Mouse (Mus musculus) ES-E14 (cell line): ENCODE results near the gene Ltb4r2. TPM values are rescaled to one million over a fixed set of nuclear protein-coding genes. Genes with fewer than 3 reads are reported as not detected.

Experiments
- DNase-seq: peaks from one replicate; pipeline ENCODE4 v3.0.0-alpha.2; 2013; ENCODE audit warnings: low read depth, low spot score
- H3K27ac ChIP-seq: 2 replicates; pipeline ENCODE4 v1.5.1; 2012; ENCODE audit warnings: low read depth, mild to moderate bottlenecking, low read length, moderate library complexity, mixed read lengths; ENCODE audit not compliant: poor library complexity, insufficient read depth, severe bottlenecking
- H3K36me3 ChIP-seq: 2 replicates; pipeline ENCODE4 v1.6.1; 2012; ENCODE audit warnings: mild to moderate bottlenecking, low read length, moderate library complexity, mixed read lengths; ENCODE audit not compliant: control insufficient read depth, poor library complexity, insufficient read depth, severe bottlenecking
- H3K4me1 ChIP-seq, 2 experiments: fragments of 150-350 bp in 1 of 2; sonication (generic) in 1 of 2; 2 replicates each; pipeline ENCODE4 v1.6.1; 2012; ENCODE audit warnings: low read length in 2 of 2, mild to moderate bottlenecking in 1 of 2, mixed read lengths in 1 of 2; ENCODE audit not compliant: control insufficient read depth in 2 of 2, insufficient read depth in 2 of 2, poor library complexity in 1 of 2
- H3K4me3 ChIP-seq, 2 experiments: fragments of 150-350 bp in 1 of 2; sonication (generic) in 1 of 2; 2 replicates each; pipeline ENCODE4 v1.5.1; 2012; ENCODE audit warnings: low read length in 2 of 2, low read depth in 1 of 2, mild to moderate bottlenecking in 1 of 2, mixed read lengths in 1 of 2; ENCODE audit not compliant: insufficient read depth in 1 of 2, poor library complexity in 1 of 2, severe bottlenecking in 1 of 2
- H3K9ac ChIP-seq: 2 replicates; pipeline ENCODE4 v1.6.1; 2012; ENCODE audit warnings: low read depth, mild to moderate bottlenecking, low read length, mixed read lengths; ENCODE audit not compliant: poor library complexity, insufficient read depth, severe bottlenecking
- H3K9me3 ChIP-seq: fragments of 150-350 bp; sonication (generic); 2 replicates; pipeline ENCODE4 v1.6.1; 2012; ENCODE audit warnings: low read depth, mild to moderate bottlenecking, low read length; ENCODE audit not compliant: control insufficient read depth, insufficient read depth
- CHD2 ChIP-seq: IDR thresholded peaks from 2 replicates; pipeline ENCODE4 v1.6.1; 2014; ENCODE audit warnings: mild to moderate bottlenecking, low read depth, low read length, inconsistent platforms
- HCFC1 ChIP-seq: IDR thresholded peaks from 2 replicates; pipeline ENCODE4 v1.6.1; 2012; ENCODE audit warnings: low read length, inconsistent platforms, borderline replicate concordance; ENCODE audit not compliant: insufficient read depth
- MAFK ChIP-seq: IDR thresholded peaks from 2 replicates; pipeline ENCODE4 v1.6.1; 2014; ENCODE audit warnings: mild to moderate bottlenecking, low read depth, low read length, inconsistent platforms; ENCODE audit not compliant: insufficient read depth
- ZC3H11A ChIP-seq: IDR thresholded peaks from 2 replicates; pipeline ENCODE4 v1.6.1; 2012; ENCODE audit warnings: low read depth, mild to moderate bottlenecking, inconsistent platforms, low read length, borderline replicate concordance
- ZNF384 ChIP-seq: IDR thresholded peaks from 2 replicates; pipeline ENCODE4 v1.6.1; 2012; ENCODE audit warnings: low read depth, low read length, inconsistent platforms
- in situ Hi-C, 2 experiments: fragments of 600-800 bp; cut with MboI; formaldehyde crosslinking; loops; one replicate each; pipeline ENCODE4 v1.15.1; 2025; ENCODE audit warnings: low sequenced_read_pairs in 2 of 2, inconsistent platforms in 1 of 2; ENCODE audit not compliant: unreplicated experiment in 2 of 2
- total RNA-seq: library from RNA; depleted of rRNA; stranded (reverse); fragments of 300-350 nt; gene quantifications from 2 replicates; pipeline ENCODE4 v1.2.3, GENCODE M21; 2012

The Ltb4r2 gene
- total RNA-seq, 1 experiment = 1.5 TPM

GRCm38 (mm10) chr14:55721076-55721475 is 40.2 kb upstream of the Ltb4r2 start:
- Histone ChIP-seq H3K9me3 (no peaks in the 10 kb centered on the region), H3K4me3 (peak overlapping the region; percentile 76 to 90), H3K27ac (no peak overlapping the region), H3K9ac (peak overlapping the region; percentile 33; the same call in 1 of the 2 replicates), H3K4me1 (peaks cover 6 to 27% of the 10 kb centered on the region in 2 experiments; a peak in 3 of 4 replicates), H3K36me3 (peaks cover 33% of the 10 kb centered on the region)
- no peak for TF ChIP-seq ZNF384
- in situ Hi-C loops = no loop called here
- DNase-seq = no peak

GRCm38 (mm10) chr14:55721700-55722437 is 39.4 kb upstream of the Ltb4r2 start, which contains the start of gene Rabggta:
Gene Rabggta (minus strand): TSS chr14:55722263.
- Histone ChIP-seq H3K27ac (peak within 1 kb of the TSS; percentile 78), H3K4me3 (peak within 1 kb of the TSS; percentile 76 to 90), H3K9ac (peak within 1 kb of the TSS; percentile 77), H3K9me3 (no peaks in the 10 kb centered on the region), H3K36me3 (peaks cover 26% of the 10 kb centered on the region), H3K4me1 (peaks cover 6 to 27% of the 10 kb centered on the region in 2 experiments; a peak in 3 of 4 replicates)
- in situ Hi-C loops = no loop called here
- DNase-seq = peak; percentile 95
- no peak for TF ChIP-seq ZNF384
- peak; percentile 80 for TF ChIP-seq HCFC1
- TF ChIP-seq ZC3H11A = no peak

DNA sequence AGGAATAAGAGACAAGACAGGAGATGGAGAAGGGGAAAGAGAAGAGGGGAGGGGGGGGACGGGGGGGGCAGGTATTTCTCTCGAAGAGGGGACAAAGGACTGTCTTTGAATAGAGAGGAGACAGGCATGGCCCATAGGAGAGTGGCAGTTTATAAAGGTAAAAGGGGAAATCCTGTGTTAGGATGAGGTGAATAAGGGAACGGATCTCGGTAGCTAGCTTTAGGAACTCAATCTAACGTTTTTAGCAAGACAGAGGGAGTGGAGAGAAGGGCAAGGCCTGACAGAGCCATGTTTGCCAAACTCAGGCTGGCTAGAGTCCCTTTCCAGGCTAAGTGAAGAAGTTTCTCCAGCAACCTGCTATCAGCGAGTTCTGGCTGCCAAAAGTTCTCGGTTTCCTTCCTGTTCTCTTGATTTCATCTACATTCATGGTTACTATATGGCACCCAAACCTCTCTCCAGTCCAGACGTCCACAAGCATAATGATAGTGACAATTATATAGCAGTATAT is 38.7 kb upstream of the Ltb4r2 start:
- H3K9ac ChIP-seq = peak overlapping the region; percentile 77; the same call in 1 of the 2 replicates
- no peak overlapping the region for H3K27ac ChIP-seq
- peaks cover 20% of the 10 kb centered on the region; the same call in 1 of the 2 replicates for H3K36me3 ChIP-seq
- H3K4me3 ChIP-seq = peak overlapping the region; percentile 76 to 90
- peaks cover 6 to 27% of the 10 kb centered on the region in 2 experiments; a peak in 3 of 4 replicates for H3K4me1 ChIP-seq
- no peaks in the 10 kb centered on the region for H3K9me3 ChIP-seq
- in situ Hi-C loops = no loop called here
- DNase-seq = no peak
- TF ChIP-seq ZC3H11A = no peak

- no peaks in the 10 kb centered on the region for H3K9me3 ChIP-seq
- no peak for TF ChIP-seq HCFC1
- H3K27ac ChIP-seq = no peak overlapping the region
- H3K9ac ChIP-seq = no peak overlapping the region
- H3K4me1 ChIP-seq = peaks cover 6 to 27% of the 10 kb centered on the region in 2 experiments; a peak in 3 of 4 replicates
- in situ Hi-C loops = no loop called here
- peaks cover 13% of the 10 kb centered on the region; the same call in 1 of the 2 replicates for H3K36me3 ChIP-seq
- no peak overlapping the region for H3K4me3 ChIP-seq
- DNase-seq = no peak
Measured at GRCm38 (mm10) chr14:55723433-55723832, 37.8 kb upstream of the Ltb4r2 start.

- in situ Hi-C loops = no loop called here
- Histone ChIP-seq H3K36me3 (peaks cover 4% of the 10 kb centered on the region; the same call in 1 of the 2 replicates), H3K4me3 (no peak overlapping the region), H3K9me3 (no peaks in the 10 kb centered on the region), H3K9ac (no peak overlapping the region), H3K4me1 (peaks cover 6 to 23% of the 10 kb centered on the region in 2 experiments; a peak in 3 of 4 replicates), H3K27ac (no peak overlapping the region)
- no peak for DNase-seq
- TF ChIP-seq ZC3H11A (no peak), HCFC1 (no peak), CHD2 (no peak), MAFK (no peak), ZNF384 (no peak)
Measured at GRCm38 (mm10) chr14:55724411-55724871, 36.8 kb upstream of the Ltb4r2 start.
